Mouse (Mus musculus) lung, embryonic 15.5 days (tissue): ENCODE measurements at regions not wholly inside any gene's neighbourhood (a gene's known extent, or its start where the extent isn't known, plus 50 kb on each side); places are given as distances from the start of the nearest gene placed in this dataset.

Experiments used
- ATAC-seq: fragments of 200-750 bp; cut with Nextera tagmentation; 2 replicates; pipeline ENCODE4 v1.8.0; 2017; ENCODE audit warnings: moderate number of reproducible peaks, borderline replicate concordance; ENCODE audit not compliant: low FRiP score, low TSS enrichment; ENCODE audit errors: extremely low read depth
- H3K27ac ChIP-seq: fragments of 300-500 bp; sonication (generic); 2 replicates; pipeline ENCODE4 v1.5.1; 2015; ENCODE audit warnings: moderate library complexity, mild to moderate bottlenecking, inconsistent platforms
- H3K27me3 ChIP-seq: fragments of 300-500 bp; sonication (generic); 2 replicates; pipeline ENCODE4 v1.6.1; 2015; ENCODE audit warnings: inconsistent platforms
- H3K36me3 ChIP-seq: fragments of 300-500 bp; sonication (generic); 2 replicates; pipeline ENCODE4 v1.6.1; 2015; ENCODE audit warnings: inconsistent platforms
- H3K4me1 ChIP-seq: fragments of 300-500 bp; sonication (generic); 2 replicates; pipeline ENCODE4 v1.6.1; 2015; ENCODE audit warnings: inconsistent platforms
- H3K4me2 ChIP-seq: fragments of 300-500 bp; sonication (generic); 2 replicates; pipeline ENCODE4 v1.6.1; 2015; ENCODE audit warnings: inconsistent platforms, mild to moderate bottlenecking, moderate library complexity
- H3K4me3 ChIP-seq: fragments of 300-500 bp; sonication (generic); 2 replicates; pipeline ENCODE4 v1.5.1; 2015; ENCODE audit warnings: mild to moderate bottlenecking, inconsistent platforms
- H3K9ac ChIP-seq: fragments of 300-500 bp; sonication (generic); 2 replicates; pipeline ENCODE4 v1.6.1; 2015; ENCODE audit warnings: inconsistent platforms
- H3K9me3 ChIP-seq: fragments of 300-500 bp; sonication (generic); 2 replicates; pipeline ENCODE4 v1.6.1; 2016; ENCODE audit warnings: inconsistent platforms
- WGBS: fragments of 180-500 bp; shearing (Covaris S2); methylation state at CpG from one replicate; pipeline ENCODE4 v1.1.7; 2015; 5-methylcytosine and 5-hydroxymethylcytosine counted together

DNA sequence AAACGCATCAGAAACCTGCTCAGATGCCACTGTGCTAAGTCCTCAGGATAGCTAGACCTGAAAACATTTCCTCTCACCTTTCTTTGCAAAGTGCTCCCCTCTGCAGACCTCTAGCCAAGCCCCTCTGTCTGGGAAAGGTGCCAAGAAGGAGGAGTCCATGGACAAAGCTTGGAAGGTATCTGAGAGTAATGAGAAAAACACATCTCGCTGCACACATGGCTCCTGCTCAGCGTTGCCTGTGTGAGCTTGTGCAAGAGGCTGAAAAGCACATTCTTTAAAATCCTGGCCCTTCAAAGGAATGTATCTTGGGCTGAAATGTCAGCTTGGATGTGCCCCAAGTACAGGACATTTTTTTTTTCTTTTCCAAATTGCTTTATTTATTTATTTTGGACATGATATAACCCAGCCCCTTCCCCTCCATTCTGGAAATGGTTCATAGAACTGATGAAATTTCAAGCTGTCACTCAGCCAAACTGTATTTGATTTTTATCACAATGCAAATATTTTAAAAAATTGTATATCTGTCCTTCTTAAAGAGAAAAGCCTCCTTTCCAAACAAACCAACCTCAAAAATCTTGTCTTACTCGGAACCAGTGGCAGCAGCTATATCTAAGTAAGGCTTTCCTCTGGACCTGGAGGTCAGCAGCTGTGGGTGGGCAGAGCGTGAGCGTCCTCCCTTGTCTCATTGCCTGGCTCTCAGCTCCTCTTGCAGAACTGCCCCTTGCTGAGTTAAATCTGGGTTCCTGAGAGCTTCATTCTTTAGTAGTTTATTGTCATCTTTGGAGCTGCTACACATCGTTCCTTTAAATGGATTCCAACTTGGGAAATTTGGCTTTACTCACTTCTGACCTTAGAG lies 119.4 kb upstream of the Klhl29 start:
- H3K27ac ChIP-seq = peak overlapping the region; percentile 57
- 18% methylated on average over 7 of the region's 7 CpGs for WGBS
- ATAC-seq = peak; percentile 82
- H3K9ac ChIP-seq = no peak overlapping the region
- H3K4me1 ChIP-seq = peaks cover 12% of the 10 kb centered on the region
- no peak overlapping the region for H3K4me2 ChIP-seq
- H3K4me3 ChIP-seq = no peak overlapping the region
- no peaks in the 10 kb centered on the region for H3K27me3 ChIP-seq
- H3K36me3 ChIP-seq = no peaks in the 10 kb centered on the region
- H3K9me3 ChIP-seq = no peaks in the 10 kb centered on the region

DNA sequence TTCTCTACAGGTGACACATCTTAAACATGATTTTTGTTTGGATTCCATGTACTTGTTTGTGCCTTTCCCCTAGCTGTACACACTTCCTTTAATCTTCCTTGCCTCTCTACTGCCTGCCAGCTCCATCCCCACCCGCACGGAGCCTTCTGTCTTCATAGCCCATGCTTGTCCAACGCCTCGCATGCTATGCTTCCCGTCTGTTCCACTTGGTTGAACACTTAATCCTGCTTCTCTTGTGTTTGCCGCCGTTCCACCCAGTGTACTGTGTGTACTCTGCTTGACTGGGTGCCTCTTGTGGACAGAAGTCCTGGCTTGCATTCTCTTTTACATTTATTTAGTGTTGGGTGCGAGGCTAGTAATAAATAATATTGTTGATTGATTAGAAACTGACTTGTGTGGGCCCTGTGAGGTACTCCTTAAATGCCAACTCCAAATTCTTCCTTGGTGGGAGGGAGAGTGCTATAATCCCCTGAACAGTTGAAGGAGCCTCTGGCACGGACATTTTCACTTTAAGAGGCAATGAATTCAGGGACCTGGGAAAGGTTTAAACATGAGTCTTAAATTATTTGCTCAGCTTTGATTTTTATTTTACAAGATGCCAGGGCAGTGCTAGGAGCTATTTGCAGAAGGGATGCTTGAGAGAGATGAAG lies 88.9 kb upstream of the Klhl29 start:
- Histone ChIP-seq H3K27me3 (no peaks in the 10 kb centered on the region), H3K36me3 (no peaks in the 10 kb centered on the region), H3K27ac (no peak overlapping the region), H3K4me2 (peak overlapping the region; percentile 13; the same call in 1 of the 2 replicates), H3K9me3 (no peaks in the 10 kb centered on the region), H3K4me1 (no peaks in the 10 kb centered on the region), H3K9ac (no peak overlapping the region), H3K4me3 (no peak overlapping the region)
- 55% methylated on average over 9 of the region's 9 CpGs for WGBS
- ATAC-seq = no peak; the same call in 1 of the 2 replicates

DNA sequence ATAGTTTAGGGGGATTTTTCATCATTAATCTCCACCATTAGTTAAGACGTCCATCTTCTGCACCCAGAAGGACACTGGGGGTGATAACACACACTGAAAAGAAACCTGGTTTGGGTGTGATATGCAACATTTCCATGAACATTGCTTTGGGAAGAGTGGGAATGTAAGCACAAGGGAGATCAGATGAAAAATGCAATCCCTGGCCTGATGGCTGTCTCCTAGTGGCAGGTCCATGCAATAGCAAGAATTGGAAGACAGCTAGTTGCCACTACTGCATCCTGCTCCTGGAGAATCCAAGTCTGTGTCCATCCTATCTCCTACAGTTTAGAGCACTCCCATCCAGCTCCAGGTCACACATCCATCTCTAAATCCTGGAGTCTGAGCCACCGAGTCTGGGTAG lies 77.7 kb upstream of the Klhl29 start:
- no peaks in the 10 kb centered on the region for H3K4me1 ChIP-seq
- H3K9ac ChIP-seq = no peak overlapping the region
- H3K27me3 ChIP-seq = no peaks in the 10 kb centered on the region
- no peaks in the 10 kb centered on the region for H3K36me3 ChIP-seq
- H3K4me2 ChIP-seq = no peak overlapping the region
- H3K9me3 ChIP-seq = no peaks in the 10 kb centered on the region
- 73% methylated on average over 2 of the region's 2 CpGs for WGBS
- no peak for ATAC-seq
- no peak overlapping the region for H3K27ac ChIP-seq
- H3K4me3 ChIP-seq = no peak overlapping the region

DNA sequence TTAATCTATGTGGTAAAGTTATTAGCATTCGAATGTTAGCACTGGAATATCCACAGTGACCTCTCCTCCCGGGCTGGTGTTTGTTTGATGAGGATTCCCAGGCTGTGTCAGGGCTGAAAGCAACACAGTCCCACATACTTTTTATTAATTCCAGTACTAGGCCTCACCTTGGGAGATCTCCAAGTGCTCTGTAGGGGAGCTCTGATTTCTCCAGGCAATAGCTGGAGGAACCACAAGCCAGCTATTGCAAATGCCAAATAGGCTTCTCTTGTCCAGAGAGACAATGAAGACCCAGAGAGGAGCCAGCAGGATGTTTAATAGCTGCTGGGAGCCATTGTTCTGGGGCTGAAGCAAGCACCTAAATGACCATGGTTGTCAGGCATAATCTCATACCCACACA lies 68.2 kb upstream of the Klhl29 start:
- Histone ChIP-seq H3K4me1 (no peaks in the 10 kb centered on the region), H3K36me3 (no peaks in the 10 kb centered on the region), H3K4me3 (no peak overlapping the region), H3K9ac (no peak overlapping the region), H3K4me2 (no peak overlapping the region), H3K27ac (no peak overlapping the region), H3K27me3 (no peaks in the 10 kb centered on the region), H3K9me3 (no peaks in the 10 kb centered on the region)
- no peak for ATAC-seq
- 35% methylated on average over 2 of the region's 2 CpGs for WGBS

DNA sequence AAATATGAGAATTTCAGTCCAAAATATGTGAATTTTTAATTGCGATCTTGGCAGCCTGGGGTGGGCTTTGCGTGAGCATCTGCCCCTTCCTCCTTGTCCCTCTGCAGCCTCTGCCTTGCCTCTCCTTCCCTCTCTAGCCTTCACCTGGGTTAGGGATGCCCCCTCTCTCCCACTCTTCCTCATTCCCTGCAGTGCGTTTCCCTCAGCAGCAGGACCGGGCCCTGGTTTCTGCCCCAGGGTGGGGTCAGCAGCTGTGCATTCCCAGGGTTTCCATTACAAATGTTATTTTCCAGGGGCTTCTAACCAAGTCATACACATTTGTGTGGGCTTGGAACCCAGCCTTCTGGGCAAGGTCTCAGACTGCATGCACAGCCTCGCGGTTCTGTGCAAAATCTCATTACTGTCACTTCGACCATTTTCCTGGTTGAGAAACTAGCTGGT lies 67.6 kb upstream of the Klhl29 start:
- no peak overlapping the region for H3K4me3 ChIP-seq
- H3K4me1 ChIP-seq = no peaks in the 10 kb centered on the region
- H3K27me3 ChIP-seq = no peaks in the 10 kb centered on the region
- no peak overlapping the region for H3K9ac ChIP-seq
- no peak overlapping the region for H3K27ac ChIP-seq
- whole genome bisulfite sequencing = 70% methylated on average over 7 of the region's 7 CpGs
- H3K4me2 ChIP-seq = no peak overlapping the region
- no peak for ATAC-seq
- H3K36me3 ChIP-seq = no peaks in the 10 kb centered on the region
- no peaks in the 10 kb centered on the region for H3K9me3 ChIP-seq

DNA sequence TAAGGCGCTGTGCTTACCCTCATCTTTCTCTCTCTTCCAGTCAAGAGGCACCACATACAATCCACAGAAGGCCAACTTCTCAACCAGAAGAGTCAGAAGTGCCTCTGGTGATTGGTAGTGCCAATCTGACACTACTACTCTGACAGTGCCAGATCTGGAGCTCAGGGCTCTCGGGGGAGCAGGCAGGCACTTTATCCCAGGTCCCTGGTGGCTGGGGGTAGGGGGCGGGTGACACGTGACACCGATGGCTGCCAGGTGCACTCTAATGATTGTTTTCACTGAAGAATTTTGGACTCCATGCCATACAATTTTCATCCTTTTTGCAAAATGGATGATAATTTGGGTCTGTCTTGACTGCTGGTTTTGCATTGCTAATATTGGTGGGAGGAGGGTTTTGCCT lies 67.2 kb upstream of the Klhl29 start:
- no peaks in the 10 kb centered on the region for H3K27me3 ChIP-seq
- WGBS = 79% methylated on average over 5 of the region's 5 CpGs
- no peak overlapping the region for H3K4me3 ChIP-seq
- H3K9me3 ChIP-seq = no peaks in the 10 kb centered on the region
- no peak overlapping the region for H3K4me2 ChIP-seq
- no peaks in the 10 kb centered on the region for H3K36me3 ChIP-seq
- ATAC-seq = no peak
- no peaks in the 10 kb centered on the region for H3K4me1 ChIP-seq
- H3K27ac ChIP-seq = no peak overlapping the region
- no peak overlapping the region for H3K9ac ChIP-seq

DNA sequence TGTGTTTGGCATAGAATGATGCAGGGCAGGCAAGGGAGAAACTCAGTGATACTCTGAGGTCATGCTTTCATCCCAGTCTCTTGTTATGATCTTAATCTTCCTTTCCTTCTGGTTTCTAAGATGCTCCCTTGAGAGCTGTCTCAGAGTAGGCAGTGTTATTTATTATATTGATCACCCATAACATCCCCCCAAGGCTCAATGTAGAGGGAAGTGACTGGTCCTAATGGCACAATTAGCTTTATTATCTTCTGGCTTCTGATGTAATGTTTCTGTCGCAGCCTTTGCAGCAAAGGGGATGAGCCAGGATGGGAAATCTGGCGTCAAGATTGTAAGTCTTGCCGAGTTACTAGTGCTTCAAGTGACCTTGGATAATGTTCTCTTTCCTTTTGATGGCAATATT lies 65.0 kb upstream of the Klhl29 start:
- Histone ChIP-seq H3K27ac (no peak overlapping the region), H3K4me2 (no peak overlapping the region), H3K9ac (no peak overlapping the region), H3K36me3 (no peaks in the 10 kb centered on the region), H3K9me3 (no peaks in the 10 kb centered on the region), H3K4me1 (no peaks in the 10 kb centered on the region), H3K27me3 (no peaks in the 10 kb centered on the region), H3K4me3 (no peak overlapping the region)
- ATAC-seq = no peak
- 76% methylated on average over 3 of the region's 3 CpGs for WGBS

DNA sequence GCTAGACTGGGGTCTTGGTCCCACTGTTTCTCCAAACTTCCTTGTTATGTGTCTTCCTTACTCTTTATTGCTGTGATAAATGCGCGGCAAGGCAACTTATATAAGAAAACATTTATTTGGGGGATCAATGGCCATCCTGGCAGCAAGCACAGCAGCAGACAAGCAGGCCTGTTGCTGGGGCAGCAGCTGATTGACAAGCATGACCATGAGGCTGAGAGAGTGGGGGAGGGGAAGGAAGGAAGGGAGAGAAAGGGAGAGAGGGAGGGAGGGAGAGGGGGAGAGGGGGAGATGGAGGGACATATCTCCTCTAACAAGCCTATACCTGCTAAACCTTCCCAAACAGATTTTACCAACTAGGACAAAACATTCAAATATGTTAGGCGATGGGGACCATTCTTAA lies 60.4 kb upstream of the Klhl29 start:
- Histone ChIP-seq H3K9me3 (no peaks in the 10 kb centered on the region), H3K27ac (no peak overlapping the region), H3K4me2 (no peak overlapping the region), H3K9ac (no peak overlapping the region), H3K27me3 (no peaks in the 10 kb centered on the region), H3K4me3 (no peak overlapping the region), H3K4me1 (no peaks in the 10 kb centered on the region), H3K36me3 (no peaks in the 10 kb centered on the region)
- 83% methylated on average over 3 of the region's 3 CpGs for WGBS
- no peak for ATAC-seq

DNA sequence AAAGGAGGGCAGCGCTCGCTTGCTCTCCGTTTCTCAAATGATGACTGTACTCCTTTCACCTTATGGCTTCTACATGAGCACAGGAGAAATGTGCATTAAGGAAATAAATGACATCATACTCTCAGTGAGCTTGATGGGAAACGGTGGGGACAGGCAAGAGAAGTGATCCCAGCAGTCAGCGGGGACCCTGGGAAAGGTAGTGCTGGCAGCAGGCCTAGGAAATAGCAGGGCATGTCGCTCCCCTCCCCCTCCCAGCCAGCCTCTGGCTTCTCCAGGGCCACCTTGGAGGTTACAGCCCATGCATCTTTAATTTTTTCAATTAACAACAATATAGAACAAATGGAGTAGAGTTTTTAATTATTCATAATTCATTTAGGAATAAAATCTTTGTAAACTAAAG lies 58.6 kb upstream of the Klhl29 start:
- Histone ChIP-seq H3K4me3 (no peak overlapping the region), H3K9me3 (no peaks in the 10 kb centered on the region), H3K4me1 (no peaks in the 10 kb centered on the region), H3K4me2 (no peak overlapping the region), H3K36me3 (no peaks in the 10 kb centered on the region), H3K27me3 (no peaks in the 10 kb centered on the region), H3K9ac (no peak overlapping the region), H3K27ac (no peak overlapping the region)
- WGBS = 51% methylated on average over 6 of the region's 6 CpGs
- no peak for ATAC-seq

DNA sequence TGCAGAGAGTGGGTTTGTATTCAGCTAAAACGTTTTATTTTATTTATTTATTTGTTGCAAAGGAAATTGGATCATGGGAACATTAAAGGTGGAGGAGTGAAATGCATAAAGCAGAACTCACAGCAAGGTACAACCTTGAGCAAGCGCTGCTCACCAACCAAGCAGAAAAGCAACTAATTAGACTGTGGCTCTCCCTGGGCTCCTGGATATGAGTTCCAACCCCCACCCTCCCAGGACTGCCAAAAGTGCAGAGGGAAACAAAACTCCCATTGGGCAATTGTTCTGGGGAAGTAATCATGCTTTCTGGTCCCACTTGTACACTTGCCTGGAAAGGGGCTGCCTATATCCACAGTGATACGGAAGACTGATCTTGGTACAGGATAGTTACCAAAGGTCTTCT lies 57.2 kb upstream of the Klhl29 start:
- no peak overlapping the region for H3K4me2 ChIP-seq
- H3K4me3 ChIP-seq = no peak overlapping the region
- ATAC-seq = no peak
- H3K9ac ChIP-seq = no peak overlapping the region
- H3K4me1 ChIP-seq = no peaks in the 10 kb centered on the region
- no peaks in the 10 kb centered on the region for H3K36me3 ChIP-seq
- no peaks in the 10 kb centered on the region for H3K9me3 ChIP-seq
- 75% methylated on average over 3 of the region's 3 CpGs for WGBS
- no peaks in the 10 kb centered on the region for H3K27me3 ChIP-seq
- no peak overlapping the region for H3K27ac ChIP-seq

DNA sequence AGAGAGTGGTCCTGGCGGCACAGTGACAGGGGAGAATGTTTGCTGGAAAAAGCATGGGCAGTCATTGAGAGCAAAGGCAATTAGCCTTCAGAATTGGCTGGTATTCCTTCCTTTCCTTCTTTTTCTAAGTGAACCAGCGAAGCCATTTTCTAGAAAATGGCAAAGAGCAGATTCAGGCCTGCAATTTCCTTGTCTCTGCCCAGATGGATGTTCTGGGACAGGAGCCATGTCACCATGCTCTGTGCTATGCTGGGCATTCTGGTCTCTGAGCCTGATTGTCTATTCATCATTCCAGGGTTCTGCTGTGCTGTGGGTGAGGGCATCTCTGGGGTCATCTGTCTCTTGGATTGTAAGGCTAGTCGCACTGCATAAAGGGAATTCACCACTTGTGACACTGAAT lies 53.3 kb upstream of the Klhl29 start:
- no peak overlapping the region for H3K27ac ChIP-seq
- no peaks in the 10 kb centered on the region for H3K27me3 ChIP-seq
- ATAC-seq = no peak
- no peaks in the 10 kb centered on the region for H3K36me3 ChIP-seq
- no peak overlapping the region for H3K4me2 ChIP-seq
- no peak overlapping the region for H3K4me3 ChIP-seq
- H3K9ac ChIP-seq = no peak overlapping the region
- WGBS = 63% methylated on average over 3 of the region's 3 CpGs
- H3K4me1 ChIP-seq = no peaks in the 10 kb centered on the region
- no peaks in the 10 kb centered on the region for H3K9me3 ChIP-seq
